Mouse (Mus musculus): ENCODE measurements around the gene Rnpep. TPM values are rescaled to one million over a fixed set of nuclear protein-coding genes. Genes with fewer than 3 reads are reported as not detected.

Gene Rnpep
- 76.4 and 161 TPM in 2 replicates for polyA plus RNA-seq (2012; rRNA removed; ENCODE audit: low replicate concordance)

DNA sequence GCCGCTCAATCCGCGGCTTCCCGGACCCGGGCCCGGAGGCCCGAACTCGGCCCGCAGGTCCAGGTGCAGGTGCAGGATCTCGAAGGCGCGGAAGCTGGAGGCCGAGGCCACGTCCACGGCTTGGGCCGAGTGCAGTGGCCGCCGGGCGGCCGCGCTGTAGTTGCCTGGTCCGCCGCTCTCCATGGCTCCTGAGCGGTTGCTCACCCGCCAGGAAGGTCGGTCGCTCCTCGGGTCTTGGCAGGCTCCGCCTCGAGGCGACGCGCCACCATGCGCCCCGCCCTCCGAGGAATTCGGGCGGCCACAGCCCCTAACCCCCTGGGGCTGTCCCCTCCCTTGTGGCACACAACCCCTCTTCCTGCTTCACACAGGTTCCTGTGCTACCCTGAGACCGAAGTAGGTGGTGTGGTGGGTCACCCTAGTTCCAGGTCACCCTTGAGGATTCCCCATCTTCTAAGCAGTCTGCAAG is at the start of gene Rnpep:
Rnpep (minus strand) TSS at position 259 of the 466 bp plus-strand sequence.

DNA sequence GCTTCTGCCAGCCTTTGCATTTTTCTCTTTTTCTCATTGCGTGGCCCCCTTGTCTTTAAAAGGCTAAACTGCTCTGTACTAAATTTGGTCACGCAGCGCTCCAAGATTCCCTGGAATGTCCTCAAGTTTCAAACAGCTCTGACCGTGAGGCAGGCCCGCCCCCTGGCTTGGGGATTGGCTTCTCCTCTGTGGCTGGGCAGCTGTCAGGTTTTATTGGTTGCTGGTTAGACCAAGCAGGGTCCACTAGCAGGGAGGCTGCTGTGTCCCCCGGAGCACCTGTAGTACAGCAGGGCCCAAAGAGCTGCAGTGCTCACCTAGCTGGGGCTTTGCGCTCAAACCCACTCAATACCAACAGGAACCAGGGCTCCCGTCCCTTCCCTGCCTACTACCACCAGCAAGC is 40.7 kb upstream of the Rnpep start, which contains the start of gene Lmod1:
Lmod1 (plus strand) TSS at position 237 of the 400 bp plus-strand sequence.

DNA sequence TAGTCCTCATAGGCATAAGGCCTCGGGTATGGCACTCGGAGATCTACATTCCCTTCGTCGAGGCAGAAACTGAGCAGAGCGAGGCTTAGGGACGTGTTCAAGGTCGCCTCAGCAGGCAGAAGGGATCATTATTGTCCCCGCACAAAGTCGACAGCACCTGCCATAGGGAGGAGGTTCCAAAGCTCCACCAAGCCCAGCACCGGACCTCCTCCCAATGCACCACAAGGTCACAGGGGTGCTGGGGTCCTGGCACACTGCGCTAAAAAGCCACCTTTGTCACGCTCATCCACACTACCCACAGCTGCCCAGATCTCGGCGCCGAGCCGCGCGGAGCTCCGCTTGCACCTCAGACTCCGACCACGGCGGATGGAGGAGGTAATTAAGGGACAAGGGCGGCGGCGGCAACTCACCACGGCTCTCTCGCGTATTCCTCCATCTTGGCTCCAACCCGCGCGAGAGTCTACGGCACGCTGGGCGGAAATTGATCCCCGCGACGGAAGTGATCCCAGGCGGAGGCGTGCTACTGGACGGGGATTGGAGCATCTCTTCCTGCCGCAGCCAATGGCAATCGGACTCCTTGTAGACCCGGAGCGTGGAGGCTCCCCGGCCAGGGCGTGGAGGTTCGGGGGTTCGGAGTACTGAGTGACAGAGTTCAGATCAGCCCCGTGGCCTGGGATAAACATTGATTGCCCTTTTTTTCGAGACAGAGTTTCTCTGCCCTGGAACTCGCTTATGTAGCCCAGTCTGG is 29.6 kb upstream of the Rnpep start, which contains the start of gene Timm17a:
Timm17a (minus strand) TSS at position 495 of the 748 bp plus-strand sequence.

DNA sequence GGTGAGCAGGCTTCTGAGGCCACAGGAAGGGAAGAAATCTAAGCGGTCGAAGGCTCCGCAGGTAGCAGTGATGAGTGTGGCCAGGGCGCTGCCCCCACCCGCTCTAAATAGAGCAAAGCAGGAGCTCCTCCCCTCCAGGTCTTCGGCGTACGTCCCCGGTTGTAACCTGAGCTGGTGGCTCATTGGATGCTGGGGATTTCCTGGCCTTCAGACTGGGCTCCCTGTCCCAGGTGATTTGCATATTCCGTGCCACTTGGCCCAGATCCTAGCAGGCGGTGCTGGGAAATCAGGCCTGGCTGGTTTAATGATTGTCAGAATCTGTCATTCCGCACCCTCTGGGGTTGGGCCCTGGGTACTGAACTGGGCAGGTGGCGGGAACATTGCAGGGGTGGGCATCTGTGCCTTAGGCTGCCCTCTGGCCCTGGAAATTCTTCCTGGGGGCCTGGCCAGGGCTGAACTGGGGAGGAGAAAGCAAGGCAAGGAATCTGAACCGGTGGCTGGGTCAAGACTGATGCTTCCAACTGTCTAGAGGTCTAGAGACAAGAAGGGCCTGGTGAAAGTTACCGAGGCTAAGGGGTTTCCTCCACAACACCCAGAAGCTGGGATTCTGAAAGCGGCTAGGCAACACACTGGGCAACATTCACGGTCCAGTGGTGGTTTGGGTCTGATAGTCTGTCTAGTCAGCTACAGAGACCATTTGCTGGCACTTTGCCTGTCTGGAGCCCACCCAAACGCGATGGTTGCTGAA is 25.3 kb downstream of the Rnpep start, which contains the start of gene Elf3:
Elf3 (minus strand) TSS at position 189 of the 748 bp plus-strand sequence.

Other genes starting within 250 kb of the Rnpep start
- gene Lgr6, start 178.8 kb downstream of the Rnpep start, polyA plus RNA-seq (2012; rRNA removed; ENCODE audit: low replicate concordance), result 0.32 TPM in 1 of 2 replicates, not detected in the other
- gene Ptpn7, start 151.4 kb downstream of the Rnpep start, polyA plus RNA-seq (2012; rRNA removed; ENCODE audit: low replicate concordance), result 2.9 and 4.0 TPM in 2 replicates
- gene Arl8a, start 137.3 kb downstream of the Rnpep start, polyA plus RNA-seq (2012; rRNA removed; ENCODE audit: low replicate concordance), result 40.2 and 76.9 TPM in 2 replicates
- 2.1 and 2.8 TPM in 2 replicates for gene Gpr37l1, start 116.4 kb downstream of the Rnpep start, polyA plus RNA-seq (2012; rRNA removed; ENCODE audit: low replicate concordance)
- gene Elf3, start 25.5 kb downstream of the Rnpep start, polyA plus RNA-seq (2012; rRNA removed; ENCODE audit: low replicate concordance), result 221 and 254 TPM in 2 replicates
- 49.5 and 49.7 TPM in 2 replicates for gene Timm17a, start 29.7 kb upstream of the Rnpep start, polyA plus RNA-seq (2012; rRNA removed; ENCODE audit: low replicate concordance)
- 10.5 and 12.8 TPM in 2 replicates for gene Lmod1, start 40.7 kb upstream of the Rnpep start, polyA plus RNA-seq (2012; rRNA removed; ENCODE audit: low replicate concordance)
- 5.5 and 7.3 TPM in 2 replicates for gene Shisa4, start 91.2 kb upstream of the Rnpep start, polyA plus RNA-seq (2012; rRNA removed; ENCODE audit: low replicate concordance)
- gene Ipo9, start 146.4 kb upstream of the Rnpep start, polyA plus RNA-seq (2012; rRNA removed; ENCODE audit: low replicate concordance), result 11.4 and 21.5 TPM in 2 replicates

All from duodenum, adult 2 months (tissue).